Mouse (Mus musculus) neural tube, embryonic 12.5 days (tissue): ENCODE results near the gene Uso1. TPM values are rescaled to one million over a fixed set of nuclear protein-coding genes. Genes with fewer than 3 reads are reported as not detected.

Experiments used
- ATAC-seq: fragments of 200-750 bp; cut with Nextera tagmentation; 2 replicates; pipeline ENCODE4 v1.8.0; 2017; ENCODE audit warnings: low read depth, mild to moderate bottlenecking, moderate TSS enrichment, moderate library complexity; ENCODE audit not compliant: low FRiP score
- H3K27ac ChIP-seq: fragments of 300-500 bp; sonication (generic); 2 replicates; pipeline ENCODE4 v1.5.1; 2016
- H3K27me3 ChIP-seq: fragments of 300-500 bp; sonication (generic); replicated peaks from 2 replicates; pipeline ENCODE4 v1.6.1; 2016; ENCODE audit warnings: mild to moderate bottlenecking
- H3K36me3 ChIP-seq: fragments of 300-500 bp; sonication (generic); 2 replicates; pipeline ENCODE4 v1.6.1; 2016; ENCODE audit warnings: mild to moderate bottlenecking
- H3K4me1 ChIP-seq: fragments of 300-500 bp; sonication (generic); 2 replicates; pipeline ENCODE4 v1.6.1; 2016
- H3K4me2 ChIP-seq: fragments of 300-500 bp; sonication (generic); replicated peaks from 2 replicates; pipeline ENCODE4 v1.6.1; 2016; ENCODE audit warnings: mild to moderate bottlenecking
- H3K4me3 ChIP-seq: fragments of 300-500 bp; sonication (generic); 2 replicates; pipeline ENCODE4 v1.5.1; 2016
- H3K9ac ChIP-seq: fragments of 300-500 bp; sonication (generic); 2 replicates; pipeline ENCODE4 v1.6.1; 2016; ENCODE audit warnings: mild to moderate bottlenecking
- H3K9me3 ChIP-seq: fragments of 300-500 bp; sonication (generic); 2 replicates; pipeline ENCODE4 v1.6.1; 2016; ENCODE audit warnings: mild to moderate bottlenecking
- WGBS: fragments of 180-500 bp; shearing (Covaris S2); methylation state at CpG from one replicate; pipeline ENCODE4 v1.1.7; 2016; 5-methylcytosine and 5-hydroxymethylcytosine counted together
- polyA plus RNA-seq: library from polyadenylated mRNA; unstranded; fragments of >200 nt; fragmentation: Nextera tagmentation; extraction: Ambion mirVana; gene quantifications from 2 replicates; pipeline ENCODE4 v1.2.1, GENCODE M21; 2016

Gene Uso1
- polyA plus RNA-seq, 1 experiment from 2014 or later = 53.1 TPM

DNA sequence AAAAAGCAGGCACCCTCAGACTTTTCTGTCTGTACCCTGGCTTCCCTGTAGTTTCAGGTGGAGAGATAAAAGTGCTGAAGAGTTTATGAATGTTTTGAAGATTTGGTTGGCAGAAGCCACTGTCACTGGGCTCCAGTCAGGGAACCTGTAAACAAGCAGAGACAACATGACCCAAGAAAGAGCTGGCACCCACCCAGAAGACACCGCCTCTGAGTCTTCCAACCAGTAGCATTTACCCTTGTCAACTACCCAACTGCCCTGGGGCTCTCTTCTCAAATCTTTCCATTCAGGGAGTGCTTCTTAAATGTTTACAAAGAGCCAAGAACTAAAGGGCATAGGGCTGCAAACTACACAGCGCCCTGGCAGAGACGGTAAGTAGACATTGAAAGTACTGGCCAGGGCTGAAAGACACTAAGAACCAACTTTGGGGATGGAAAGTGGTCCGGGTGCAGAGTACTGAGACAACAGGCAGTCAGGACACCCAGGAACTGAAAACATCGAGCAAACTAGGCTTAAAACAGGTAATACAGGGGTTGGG is 26.9 kb upstream of the Uso1 start:
- no peaks in the 10 kb centered on the region for H3K36me3 ChIP-seq
- no peak overlapping the region for H3K9ac ChIP-seq
- 95% methylated on average over 5 of the region's 5 CpGs for WGBS
- ATAC-seq = no peak
- H3K4me3 ChIP-seq = no peak overlapping the region
- H3K27ac ChIP-seq = no peak overlapping the region
- no peaks in the 10 kb centered on the region for H3K9me3 ChIP-seq
- peaks cover 15% of the 10 kb centered on the region for H3K4me1 ChIP-seq
- 0 out of 2 replicates have a peak, but pooled peaks cover 3% of the 10 kb centered on the region for H3K27me3 ChIP-seq
- no peak overlapping the region for H3K4me2 ChIP-seq

DNA sequence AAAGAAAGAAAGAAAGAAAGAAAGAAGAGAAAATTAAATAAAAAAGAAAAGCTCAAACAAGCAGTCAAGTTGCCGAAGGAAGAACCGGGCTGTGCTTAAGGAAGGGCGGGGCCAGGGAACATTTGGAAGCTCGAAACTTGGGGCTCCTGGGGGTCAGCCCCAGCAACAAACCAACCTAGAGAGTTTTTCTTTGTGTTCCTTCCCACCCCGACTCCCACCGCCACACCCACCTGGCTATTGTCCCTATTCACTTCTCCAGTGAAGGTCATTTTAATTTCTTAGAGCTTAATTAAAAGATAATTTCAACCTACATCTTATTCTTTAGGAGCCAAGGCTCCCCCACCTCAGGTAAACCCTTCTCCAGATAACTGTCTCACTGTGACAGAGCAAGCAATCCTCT is 25.6 kb upstream of the Uso1 start:
- 6% methylated on average over 6 of the region's 6 CpGs for WGBS
- no peak overlapping the region for H3K4me3 ChIP-seq

GRCm38 (mm10) chr5:92112585-92112984 is 25.2 kb upstream of the Uso1 start:
- no peak overlapping the region for H3K27ac ChIP-seq
- H3K9ac ChIP-seq = no peak overlapping the region
- peak overlapping the region; percentile 11 for H3K4me3 ChIP-seq
- H3K36me3 ChIP-seq = no peaks in the 10 kb centered on the region
- ATAC-seq = no peak
- peak overlapping the region; percentile 45 for H3K4me2 ChIP-seq
- 2% methylated on average over 10 of the region's 10 CpGs for WGBS
- H3K27me3 ChIP-seq = 0 out of 2 replicates have a peak, but pooled peaks cover 3% of the 10 kb centered on the region
- H3K4me1 ChIP-seq = peaks cover 9% of the 10 kb centered on the region
- no peaks in the 10 kb centered on the region for H3K9me3 ChIP-seq

More for the DNA sequence above, 25.6 kb upstream of the Uso1 start:
- Histone ChIP-seq H3K9me3 (no peaks in the 10 kb centered on the region), H3K27ac (no peak overlapping the region), H3K4me2 (peak overlapping the region; percentile 45), H3K27me3 (0 out of 2 replicates have a peak, but pooled peaks cover 3% of the 10 kb centered on the region), H3K4me1 (peaks cover 9% of the 10 kb centered on the region), H3K9ac (no peak overlapping the region), H3K36me3 (no peaks in the 10 kb centered on the region)
- ATAC-seq = no peak

DNA sequence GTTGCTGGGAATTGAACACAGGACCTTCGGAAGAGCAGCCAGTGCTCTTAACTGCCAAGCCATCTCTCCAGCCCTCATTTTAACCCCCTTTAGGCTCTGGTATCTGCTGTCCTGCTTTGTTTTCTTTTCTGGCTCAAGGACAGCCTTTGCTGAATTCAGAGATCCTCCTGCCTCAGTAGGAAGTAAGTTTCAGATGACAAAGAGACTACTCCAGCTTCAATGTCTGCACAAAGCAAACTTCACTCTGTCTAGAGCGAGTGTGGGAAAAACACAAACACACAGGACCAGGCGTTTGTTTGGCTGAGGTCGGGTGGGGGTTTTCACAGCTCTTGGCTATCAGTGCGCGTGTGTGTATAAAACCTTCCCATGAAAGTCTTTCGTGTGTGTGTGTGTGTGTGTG is 24.3 kb upstream of the Uso1 start:
- 0 out of 2 replicates have a peak, but pooled peaks cover 3% of the 10 kb centered on the region for H3K27me3 ChIP-seq
- no peaks in the 10 kb centered on the region for H3K36me3 ChIP-seq
- H3K9me3 ChIP-seq = no peaks in the 10 kb centered on the region
- H3K4me3 ChIP-seq = no peak overlapping the region
- 88% methylated on average over 7 of the region's 7 CpGs for WGBS
- no peak overlapping the region for H3K4me2 ChIP-seq
- ATAC-seq = no peak
- H3K4me1 ChIP-seq = peaks cover 9% of the 10 kb centered on the region
- no peak overlapping the region for H3K27ac ChIP-seq
- no peak overlapping the region for H3K9ac ChIP-seq

DNA sequence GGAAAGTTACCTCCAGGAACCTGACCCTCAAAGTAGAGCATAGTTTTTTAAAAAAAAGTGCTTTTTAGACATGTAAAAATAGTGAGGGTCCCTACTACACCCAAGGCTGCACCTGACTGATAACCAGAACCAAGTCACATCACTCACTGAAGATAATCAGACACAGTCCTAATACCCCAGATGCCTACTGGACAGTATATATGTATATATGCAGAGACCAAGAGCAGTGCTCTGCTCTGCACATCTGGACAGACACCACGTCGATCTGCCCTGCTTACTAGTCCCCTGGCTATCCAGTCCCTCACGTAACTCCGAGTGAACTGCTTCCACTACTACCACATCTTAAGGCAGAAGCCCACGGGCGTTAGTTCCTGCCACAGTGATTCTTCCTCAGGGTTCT is 23.5 kb upstream of the Uso1 start:
- Histone ChIP-seq H3K4me3 (no peak overlapping the region), H3K9me3 (no peaks in the 10 kb centered on the region), H3K4me2 (no peak overlapping the region), H3K36me3 (no peaks in the 10 kb centered on the region), H3K9ac (no peak overlapping the region), H3K27me3 (0 out of 2 replicates have a peak, but pooled peaks cover 3% of the 10 kb centered on the region), H3K27ac (no peak overlapping the region), H3K4me1 (peaks cover 9% of the 10 kb centered on the region)
- WGBS = 90% methylated on average over 6 of the region's 6 CpGs
- ATAC-seq = no peak

- 0 out of 2 replicates have a peak, but pooled peaks cover 3% of the 10 kb centered on the region for H3K27me3 ChIP-seq
- no peak overlapping the region for H3K4me2 ChIP-seq
- no peaks in the 10 kb centered on the region for H3K36me3 ChIP-seq
- ATAC-seq = no peak
- no peak overlapping the region for H3K27ac ChIP-seq
- H3K4me1 ChIP-seq = peaks cover 9% of the 10 kb centered on the region
- H3K9me3 ChIP-seq = no peaks in the 10 kb centered on the region
- H3K4me3 ChIP-seq = no peak overlapping the region
- no peak overlapping the region for H3K9ac ChIP-seq
- WGBS = 92% methylated on average over 2 of the region's 2 CpGs
These were observed 22.8 kb upstream of the Uso1 start for GRCm38 (mm10) chr5:92114939-92115338.

GRCm38 (mm10) chr5:92117823-92118403 is 19.8 kb upstream of the Uso1 start:
- H3K27ac ChIP-seq = no peak overlapping the region
- H3K4me2 ChIP-seq = no peak overlapping the region
- H3K27me3 ChIP-seq = 0 out of 2 replicates have a peak, but pooled peaks cover 3% of the 10 kb centered on the region
- no peak overlapping the region for H3K4me3 ChIP-seq
- H3K9me3 ChIP-seq = 0 out of 2 replicates have a peak, but pooled peaks cover 4% of the 10 kb centered on the region
- 0 out of 2 replicates have a peak, but pooled peaks cover 6% of the 10 kb centered on the region for H3K36me3 ChIP-seq
- ATAC-seq = peak; percentile 83
- H3K9ac ChIP-seq = no peak overlapping the region
- H3K4me1 ChIP-seq = peaks cover under 1% of the 10 kb centered on the region
- 57% methylated on average over 12 of the region's 12 CpGs for WGBS

DNA sequence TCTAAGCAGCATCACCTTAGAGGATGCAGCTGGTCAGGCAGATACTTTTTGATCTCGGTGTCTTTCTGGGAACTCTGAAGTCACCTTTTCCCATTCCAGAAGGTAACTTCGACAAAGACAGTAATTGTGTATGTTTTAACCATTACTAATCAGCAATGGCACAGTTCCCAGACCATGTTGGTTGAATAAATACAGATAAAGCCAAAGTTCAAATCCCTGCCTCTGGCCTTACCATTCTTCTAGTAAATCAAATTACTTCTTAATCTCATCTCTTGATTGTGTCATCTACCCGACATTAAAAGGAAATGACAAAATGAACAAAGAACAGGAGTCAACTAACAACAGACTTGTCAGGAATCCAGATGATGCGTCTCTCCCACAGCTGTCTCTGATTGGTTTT is 16.1 kb upstream of the Uso1 start:
- Histone ChIP-seq H3K4me2 (no peak overlapping the region), H3K9ac (no peak overlapping the region), H3K27me3 (no peaks in the 10 kb centered on the region), H3K9me3 (0 out of 2 replicates have a peak, but pooled peaks cover 4% of the 10 kb centered on the region), H3K27ac (no peak overlapping the region), H3K4me1 (no peaks in the 10 kb centered on the region), H3K4me3 (no peak overlapping the region), H3K36me3 (peaks cover 16% of the 10 kb centered on the region; the same call in 1 of the 2 replicates)
- WGBS = 94% methylated on average over 4 of the region's 4 CpGs
- no peak for ATAC-seq

- Histone ChIP-seq H3K4me1 (peaks cover 4% of the 10 kb centered on the region; the same call in 1 of the 2 replicates), H3K27ac (no peak overlapping the region), H3K4me2 (no peak overlapping the region), H3K36me3 (peaks cover 19% of the 10 kb centered on the region; the same call in 1 of the 2 replicates), H3K27me3 (no peaks in the 10 kb centered on the region), H3K4me3 (no peak overlapping the region), H3K9ac (no peak overlapping the region), H3K9me3 (0 out of 2 replicates have a peak, but pooled peaks cover 4% of the 10 kb centered on the region)
- WGBS = 90% methylated on average over 3 of the region's 3 CpGs
- no peak for ATAC-seq
These were observed 12.3 kb upstream of the Uso1 start for GRCm38 (mm10) chr5:92125446-92125845.

DNA sequence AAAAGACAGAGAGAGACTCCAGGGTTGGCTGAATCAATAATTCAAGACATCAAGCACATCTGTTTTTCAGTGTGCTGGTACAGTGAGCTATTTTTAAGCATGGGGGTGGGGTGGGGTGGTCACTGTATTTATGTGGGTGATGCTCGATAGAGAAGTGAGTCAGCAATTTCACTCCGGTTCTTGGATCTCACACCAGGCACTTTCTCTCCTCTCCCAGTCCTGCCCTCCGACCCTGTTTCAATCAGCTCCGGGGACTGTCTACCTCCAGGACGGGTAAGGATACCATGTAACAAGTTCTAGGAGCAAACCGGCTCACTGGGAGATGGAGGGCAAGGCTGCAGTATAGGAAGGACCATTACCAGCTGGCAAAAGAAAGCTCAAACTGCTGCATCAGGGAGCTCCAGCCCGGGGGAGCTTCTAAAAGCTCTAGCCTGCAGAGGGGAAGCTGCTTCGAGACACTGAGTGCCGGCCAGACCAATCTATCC is 10.6 kb upstream of the Uso1 start:
- no peak overlapping the region for H3K4me3 ChIP-seq
- 75% methylated on average over 9 of the region's 9 CpGs for WGBS
- peaks cover 4% of the 10 kb centered on the region; the same call in 1 of the 2 replicates for H3K4me1 ChIP-seq
- 0 out of 2 replicates have a peak overlapping the region, but pooled peaks have one; percentile 12 for H3K4me2 ChIP-seq
- 0 out of 2 replicates have a peak, but pooled peaks cover 4% of the 10 kb centered on the region for H3K9me3 ChIP-seq
- H3K9ac ChIP-seq = no peak overlapping the region
- H3K36me3 ChIP-seq = peaks cover 18% of the 10 kb centered on the region
- H3K27me3 ChIP-seq = no peaks in the 10 kb centered on the region
- peak; percentile 21; the same call in 1 of the 2 replicates for ATAC-seq
- no peak overlapping the region for H3K27ac ChIP-seq

- ATAC-seq = no peak
- Histone ChIP-seq H3K4me2 (no peak overlapping the region), H3K4me1 (peaks cover 4% of the 10 kb centered on the region; the same call in 1 of the 2 replicates), H3K9me3 (0 out of 2 replicates have a peak, but pooled peaks cover 2% of the 10 kb centered on the region), H3K27ac (no peak overlapping the region), H3K36me3 (peaks cover 18% of the 10 kb centered on the region), H3K27me3 (no peaks in the 10 kb centered on the region), H3K9ac (no peak overlapping the region), H3K4me3 (no peak overlapping the region)
- WGBS = 91% methylated on average over 10 of the region's 10 CpGs
These were observed 10.0 kb upstream of the Uso1 start for GRCm38 (mm10) chr5:92127751-92128150.

- no peak overlapping the region for H3K27ac ChIP-seq
- H3K9ac ChIP-seq = no peak overlapping the region
- H3K27me3 ChIP-seq = no peaks in the 10 kb centered on the region
- no peak overlapping the region for H3K4me2 ChIP-seq
- H3K4me1 ChIP-seq = peaks cover 4% of the 10 kb centered on the region; the same call in 1 of the 2 replicates
- no peaks in the 10 kb centered on the region for H3K9me3 ChIP-seq
- peak; percentile 63; the same call in 1 of the 2 replicates for ATAC-seq
- no peak overlapping the region for H3K4me3 ChIP-seq
- WGBS = 17% methylated on average over 8 of the region's 8 CpGs
- H3K36me3 ChIP-seq = peaks cover 22% of the 10 kb centered on the region
These were observed 9.2 kb upstream of the Uso1 start for GRCm38 (mm10) chr5:92128570-92128969.
